ENCODE assay signal across 26 mouse cellular contexts in genomic region chr11:99472405-99472804, GRCm38 (mm10). TPM values are rescaled to one million over a fixed set of nuclear protein-coding genes. Genes with fewer than 3 reads are reported as not detected.
DNase-seq lines count a peak whose midpoint lies in the region; ATAC-seq and TF ChIP-seq lines count a peak whose summit lies in the region.
"Had no signal": no experiment of that assay in that cellular context is flagged by ENCODE, and none has a peak within 500 bp of the region (broad histone marks: within the 10 kb centered on the region; RNA-seq: fewer than 3 reads in every experiment).

No protein-coding gene starts in this region.

- H3K27me3 ChIP-seq in lung, embryonic 14.5 days (ENCODE audit: insufficient read depth, low read length), result no peaks in the 10 kb centered on the region
- no peaks in the 10 kb centered on the region for H3K27me3 ChIP-seq in C2C12 (ENCODE audit: control insufficient read depth, insufficient read depth, insufficient read length)
- no peaks in the 10 kb centered on the region for H3K27me3 ChIP-seq in hindbrain, embryonic 13.5 days
- H3K27me3 ChIP-seq in midbrain, embryonic 11.5 days (ENCODE audit: control insufficient read depth, insufficient read depth, low read length), result no peaks in the 10 kb centered on the region
- H3K27me3 ChIP-seq: embryonic facial prominence, embryonic 12.5 days; forebrain, embryonic 13.5 days; heart, embryonic 12.5 days had no signal

- no peak for TF ChIP-seq CTCF in lung, embryonic 14.5 days (IDR thresholded peaks at IDR 0.05; ENCODE audit: low read depth)
- TF ChIP-seq CTCF in C2C12 (IDR thresholded peaks at IDR 0.05; ENCODE audit: control insufficient read depth, insufficient read depth, insufficient read length), result no peak

- no peak overlapping the region for H3K4me2 ChIP-seq in lung, embryonic 14.5 days
- no peak overlapping the region for H3K4me2 ChIP-seq in hindbrain, embryonic 13.5 days
- H3K4me2 ChIP-seq in midbrain, embryonic 11.5 days, result no peak overlapping the region
- H3K4me2 ChIP-seq: embryonic facial prominence, embryonic 12.5 days; forebrain, embryonic 13.5 days; heart, embryonic 12.5 days had no signal

- peak overlapping the region; percentile 50; the same call in 1 of the 2 replicates for H3K27ac ChIP-seq in lung, embryonic 14.5 days (ENCODE audit: low read depth)
- no peak overlapping the region for H3K27ac ChIP-seq in hindbrain, embryonic 13.5 days
- H3K27ac ChIP-seq in midbrain, embryonic 11.5 days (ENCODE audit: low read depth, low read length), result no peak overlapping the region
- H3K27ac ChIP-seq: embryonic facial prominence, embryonic 12.5 days; forebrain, embryonic 13.5 days had no signal

- 49% methylated on average over 4 of the region's 4 CpGs for WGBS in lung, embryonic 14.5 days
- 86% methylated on average over 4 of the region's 4 CpGs for WGBS in hindbrain, embryonic 13.5 days
- WGBS in midbrain, embryonic 11.5 days, result 84% methylated on average over 4 of the region's 4 CpGs

- H3K79me2 ChIP-seq in C2C12 (ENCODE audit: control insufficient read depth, insufficient read depth), result no peaks in the 10 kb centered on the region

- H3K36me3 ChIP-seq in lung, embryonic 14.5 days (ENCODE audit: insufficient read depth), result no peaks in the 10 kb centered on the region
- H3K36me3 ChIP-seq in C2C12 (ENCODE audit: control insufficient read depth, insufficient read depth), result no peaks in the 10 kb centered on the region
- no peaks in the 10 kb centered on the region for H3K36me3 ChIP-seq in hindbrain, embryonic 13.5 days
- no peaks in the 10 kb centered on the region for H3K36me3 ChIP-seq in midbrain, embryonic 11.5 days (ENCODE audit: control insufficient read depth, insufficient read depth, low read length)
- H3K36me3 ChIP-seq: embryonic facial prominence, embryonic 12.5 days; heart, embryonic 12.5 days had no signal

- ATAC-seq in lung, embryonic 14.5 days (ENCODE audit: insufficient read depth), result no peak
- ATAC-seq in hindbrain, embryonic 13.5 days (ENCODE audit: low FRiP score), result no peak
- no peak for ATAC-seq in midbrain, embryonic 11.5 days (ENCODE audit: low FRiP score)
- ATAC-seq: forebrain, embryonic 13.5 days; forebrain, postnatal 0 days; hindbrain, embryonic 16.5 days; inflammation-experienced regulatory T-cells, adult 6 months had no signal

- no peak overlapping the region for H3K9ac ChIP-seq in lung, embryonic 14.5 days
- H3K9ac ChIP-seq in hindbrain, embryonic 13.5 days, result no peak overlapping the region
- H3K9ac ChIP-seq in midbrain, embryonic 11.5 days (ENCODE audit: low read length), result no peak overlapping the region
- H3K9ac ChIP-seq: embryonic facial prominence, embryonic 12.5 days; forebrain, embryonic 13.5 days; forebrain, postnatal 0 days; heart, embryonic 12.5 days had no signal

- no peak for DNase-seq in lung, embryonic 14.5 days
- no peak for DNase-seq in lung, postnatal 25 days (ENCODE audit: low spot score)
- DNase-seq in 3134 (ENCODE audit: extremely low read depth, insufficient read length, low spot score), result peak; percentile 21
- peak; percentile 76 for DNase-seq in brain, adult 2 months (ENCODE audit: low read depth, low spot score)
- no peak for DNase-seq in midbrain, embryonic 11.5 days (ENCODE audit: low spot score, missing footprints)
- DNase-seq: adrenal gland, adult 8-10 months; adrenal gland, postnatal 36 days; B cell, adult 2 months; cerebellum, adult 11 months; cerebellum, adult 8-10 months; cerebellum, postnatal 14 days; embryo, embryonic 11 days; forebrain, postnatal 0 days; gastrocnemius, postnatal 10 days; heart, postnatal 36 days had no signal

- no peak overlapping the region for H3ac ChIP-seq in C2C12 (ENCODE audit: control insufficient read depth, insufficient read length, low read depth)

- no peaks in the 10 kb centered on the region for H3K79me3 ChIP-seq in C2C12 (ENCODE audit: low read depth)

- H3K4me3 ChIP-seq in lung, embryonic 14.5 days (ENCODE audit: low read depth, low read length), result no peak overlapping the region
- H3K4me3 ChIP-seq in C2C12 (ENCODE audit: insufficient read depth, poor library complexity, severe bottlenecking), result no peak overlapping the region
- H3K4me3 ChIP-seq in hindbrain, embryonic 13.5 days, result no peak overlapping the region
- H3K4me3 ChIP-seq in midbrain, embryonic 11.5 days (ENCODE audit: low read depth, low read length), result no peak overlapping the region
- H3K4me3 ChIP-seq: embryonic facial prominence, embryonic 12.5 days; forebrain, embryonic 13.5 days; heart, embryonic 12.5 days had no signal

- no peaks in the 10 kb centered on the region for H3K4me1 ChIP-seq in lung, embryonic 14.5 days (ENCODE audit: insufficient read depth)
- no peaks in the 10 kb centered on the region for H3K4me1 ChIP-seq in hindbrain, embryonic 13.5 days (replicated peaks)
- H3K4me1 ChIP-seq in midbrain, embryonic 11.5 days (ENCODE audit: control insufficient read depth, insufficient read depth, low read length), result no peaks in the 10 kb centered on the region
- H3K4me1 ChIP-seq: embryonic facial prominence, embryonic 12.5 days; forebrain, embryonic 13.5 days; heart, embryonic 12.5 days had no signal

- no peaks in the 10 kb centered on the region for H3K9me3 ChIP-seq in lung, embryonic 14.5 days (ENCODE audit: low read depth, low read length)
- H3K9me3 ChIP-seq in hindbrain, embryonic 13.5 days, result no peaks in the 10 kb centered on the region
- H3K9me3 ChIP-seq in midbrain, embryonic 11.5 days (ENCODE audit: control insufficient read depth, low read length), result no peaks in the 10 kb centered on the region
- H3K9me3 ChIP-seq: embryonic facial prominence, embryonic 12.5 days; forebrain, embryonic 13.5 days; heart, embryonic 12.5 days had no signal

TF ChIP-seq in C2C12, 6 proteins besides CTCF, POLR2A, EP300 and RAD21:
- TF ChIP-seq MYOD1 (IDR thresholded peaks at IDR 0.05; ENCODE audit: control insufficient read depth, insufficient read length, low read depth) (no peak), MAX (IDR thresholded peaks at IDR 0.05) (peak; percentile 63)

RNA-seq across cellular contexts. Expression of gene Krt23, which starts 20.5 kb away (rescaled TPM):
- 4.0 and 4.4 TPM in 2 replicates for polyA plus RNA-seq in lung, embryonic 14.5 days (2014; fragmentation: Nextera tagmentation; extraction: Ambion mirVana)
- not detected for polyA plus RNA-seq in C2C12 (2012; fragmentation: generic; extraction: Trizol)
- 0.10 and 0.17 TPM in 2 replicates for polyA plus RNA-seq in hindbrain, embryonic 13.5 days (2015; fragmentation: Nextera tagmentation; extraction: Ambion mirVana)
- 0.14 TPM in 1 of 2 replicates, not detected in the other for polyA plus RNA-seq in midbrain, embryonic 11.5 days (2014; fragmentation: Nextera tagmentation; extraction: Ambion mirVana)
- polyA plus RNA-seq: brain, embryonic 14.5 days; forebrain, embryonic 13.5 days; hindbrain, embryonic 11.5 days; inflammation-experienced regulatory T-cells, adult 6 months had no signal

RNA-seq across cellular contexts. Expression of gene Krt20, which starts 34.5 kb away (rescaled TPM):
- 0.28 and 0.42 TPM in 2 replicates for polyA plus RNA-seq in lung, embryonic 14.5 days (2014; fragmentation: Nextera tagmentation; extraction: Ambion mirVana)
- not detected for polyA plus RNA-seq in C2C12 (2012; fragmentation: generic; extraction: Trizol)
- polyA plus RNA-seq in hindbrain, embryonic 13.5 days (2015; fragmentation: Nextera tagmentation; extraction: Ambion mirVana), result 0.17 and 0.22 TPM in 2 replicates
- polyA plus RNA-seq in midbrain, embryonic 11.5 days (2014; fragmentation: Nextera tagmentation; extraction: Ambion mirVana), result 0.11 and 0.42 TPM in 2 replicates
- polyA plus RNA-seq: brain, embryonic 14.5 days; forebrain, embryonic 13.5 days; inflammation-experienced regulatory T-cells, adult 6 months had no signal

RNA-seq across cellular contexts. Expression of gene Krt39, which starts 48.7 kb away (rescaled TPM):
- polyA plus RNA-seq in lung, embryonic 14.5 days (2014; fragmentation: Nextera tagmentation; extraction: Ambion mirVana), result not detected in 2 replicates
- not detected for polyA plus RNA-seq in C2C12 (2012; fragmentation: generic; extraction: Trizol)
- polyA plus RNA-seq in hindbrain, embryonic 13.5 days (2015; fragmentation: Nextera tagmentation; extraction: Ambion mirVana), result not detected in 2 replicates
- not detected in 2 replicates for polyA plus RNA-seq in midbrain, embryonic 11.5 days (2014; fragmentation: Nextera tagmentation; extraction: Ambion mirVana)
- polyA plus RNA-seq: brain, embryonic 14.5 days; embryonic facial prominence, embryonic 12.5 days; forebrain, embryonic 13.5 days; forebrain, postnatal 0 days; heart, embryonic 12.5 days; heart, embryonic 16.5 days; hindbrain, embryonic 11.5 days; hindbrain, embryonic 16.5 days; inflammation-experienced regulatory T-cells, adult 6 months; intestine, postnatal 0 days had no signal

RNA-seq across cellular contexts. Expression of gene Krt12, which starts 50.3 kb away (rescaled TPM):
- polyA plus RNA-seq in lung, embryonic 14.5 days (2014; fragmentation: Nextera tagmentation; extraction: Ambion mirVana), result not detected in 2 replicates
- not detected for polyA plus RNA-seq in C2C12 (2012; fragmentation: generic; extraction: Trizol)
- 0.13 TPM in 1 of 2 replicates, not detected in the other for polyA plus RNA-seq in hindbrain, embryonic 13.5 days (2015; fragmentation: Nextera tagmentation; extraction: Ambion mirVana)
- polyA plus RNA-seq in midbrain, embryonic 11.5 days (2014; fragmentation: Nextera tagmentation; extraction: Ambion mirVana), result not detected in 2 replicates
- polyA plus RNA-seq: embryonic facial prominence, embryonic 12.5 days; forebrain, embryonic 13.5 days; heart, embryonic 12.5 days; heart, embryonic 16.5 days; hindbrain, embryonic 11.5 days; inflammation-experienced regulatory T-cells, adult 6 months had no signal

Comparison
In these comparisons a context has a peak if more than half of its experiments do, and no peak if none do; other contexts are left out.
1. DNase-seq: peak in 3134 (single experiment) and brain, adult 2 months (single experiment); none in lung, embryonic 14.5 days (single experiment), lung, postnatal 25 days (single experiment) and midbrain, embryonic 11.5 days (single experiment).